Mouse (Mus musculus) lung, postnatal 4 days (tissue): ENCODE measurements around the gene Adamts18.

Experiments
- DNase-seq, 2 experiments: peaks; one replicate each; pipeline ENCODE4 v3.0.0; 2021

The Adamts18 gene

DNA sequence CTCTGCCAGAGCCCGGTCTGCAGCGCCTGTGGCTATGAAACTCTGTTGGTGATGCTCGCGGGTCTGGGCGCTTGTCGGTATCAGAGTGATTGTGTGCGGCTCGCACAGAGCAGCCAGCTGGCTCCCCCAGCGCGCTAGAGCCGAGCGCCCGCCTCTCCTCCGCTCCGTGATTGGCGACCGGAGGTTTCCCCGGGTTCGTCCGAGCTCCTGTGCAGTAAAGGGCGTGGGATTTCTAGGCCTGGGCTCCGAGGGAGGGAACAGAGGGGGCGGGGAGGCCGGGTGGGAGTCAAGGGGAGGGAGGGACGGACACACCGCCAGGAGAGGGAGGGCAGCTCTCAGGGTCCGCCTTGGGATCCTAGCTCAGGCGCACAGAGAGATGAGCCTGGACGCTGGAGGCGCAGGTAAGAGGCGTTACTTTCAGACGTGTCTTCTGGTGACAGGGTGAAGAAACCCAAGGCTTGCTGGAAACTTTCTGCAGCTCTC is at the start of gene Adamts18:
Adamts18 (minus strand) TSS at position 86 of the 483 bp plus-strand sequence.
- DNase-seq, result peak; percentile 9 to 31

- DNase-seq, result no peak
Observed at GRCm38 (mm10) chr8:113896446-113896845, 47.9 kb upstream of the Adamts18 start.

GRCm38 (mm10) chr8:113891376-113891775 is 42.8 kb upstream of the Adamts18 start:
- DNase-seq, result no peak

- DNase-seq, result no peak
Observed at GRCm38 (mm10) chr8:113886509-113886908, 38.0 kb upstream of the Adamts18 start.

DNA sequence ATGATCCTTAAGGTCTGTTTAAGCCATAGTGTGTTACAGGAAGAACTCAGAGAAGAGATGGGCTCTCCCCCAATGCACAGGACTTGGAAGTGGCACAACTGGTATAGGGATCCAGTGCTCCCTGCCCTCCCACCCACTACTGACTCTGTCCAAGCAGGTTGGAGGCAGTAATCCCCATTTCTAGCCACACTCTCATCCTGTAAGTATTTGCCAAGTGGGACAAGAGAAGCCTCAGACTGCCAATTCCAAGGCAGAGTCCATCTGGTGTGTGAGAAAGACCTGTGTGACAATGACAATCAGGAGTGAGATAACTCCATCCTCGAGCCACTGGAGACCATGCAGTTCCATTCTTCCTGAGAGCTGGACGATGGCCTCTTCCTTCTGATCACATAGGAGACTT is 36.6 kb upstream of the Adamts18 start:
- DNase-seq, result no peak

- DNase-seq, result no peak
Observed at GRCm38 (mm10) chr8:113883994-113884393, 35.5 kb upstream of the Adamts18 start.

- DNase-seq, result no peak
Observed at GRCm38 (mm10) chr8:113882558-113882957, 34.0 kb upstream of the Adamts18 start.

DNA sequence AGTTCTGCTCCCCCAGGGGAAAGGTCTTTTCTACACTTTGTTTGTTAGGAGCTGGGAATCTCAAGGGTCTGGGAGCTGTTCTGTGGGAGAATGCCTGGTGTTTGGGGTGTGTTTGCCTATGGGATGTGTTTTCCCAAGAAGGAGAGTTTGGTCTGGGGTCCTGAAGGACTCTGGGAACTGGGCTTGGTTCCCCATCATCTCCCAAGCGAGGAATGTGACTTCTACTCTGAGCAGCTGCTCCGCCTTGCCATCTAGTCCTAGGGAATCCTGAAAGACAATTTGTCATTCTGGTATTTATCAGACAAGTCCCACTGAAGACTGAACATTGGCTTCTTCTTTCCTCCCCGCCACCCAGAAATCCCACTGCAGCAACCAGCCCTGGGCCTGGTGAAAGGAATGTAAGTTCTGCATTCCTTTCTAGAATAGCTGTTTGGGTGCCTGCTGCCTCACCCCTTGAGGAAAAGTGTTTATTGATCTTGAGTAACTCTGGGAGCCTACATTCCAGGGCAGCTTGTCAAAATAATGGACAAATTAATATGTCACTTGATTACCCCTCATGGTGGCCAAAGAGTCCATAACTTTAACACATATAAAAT is 30.0 kb upstream of the Adamts18 start:
- no peak for DNase-seq

DNA sequence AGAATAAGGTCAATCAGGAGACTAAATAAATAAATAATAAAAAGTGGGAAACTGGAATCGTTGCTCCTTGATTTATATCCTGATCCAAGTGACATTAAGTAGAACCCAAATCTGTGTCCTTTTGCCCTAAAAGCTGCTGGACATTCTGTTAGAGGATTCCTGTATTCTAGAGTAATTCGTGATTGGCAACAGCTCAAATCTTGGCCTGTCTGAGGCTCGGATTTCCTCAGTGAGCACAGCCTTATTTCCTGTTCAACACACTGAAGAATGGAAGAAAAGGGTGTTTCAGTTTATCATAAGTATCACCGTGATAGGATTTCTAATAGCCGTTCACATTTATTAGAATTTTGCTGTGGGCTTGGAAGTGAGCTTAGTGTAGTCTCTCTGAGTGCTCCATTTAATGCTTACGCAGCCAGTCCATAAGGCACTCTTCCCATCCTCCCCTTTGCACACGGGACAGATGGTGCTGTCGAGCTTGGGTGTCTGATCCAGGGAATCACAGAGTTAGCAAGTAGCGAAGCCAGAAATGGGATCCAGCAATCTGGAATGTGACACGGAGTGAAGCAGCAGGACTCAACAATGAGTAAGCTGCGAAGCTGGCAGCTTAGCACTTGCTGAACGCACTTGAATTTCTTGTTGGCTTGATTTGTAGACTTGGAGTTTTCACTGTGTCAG is 25.0 kb upstream of the Adamts18 start:
- no peak for DNase-seq

DNA sequence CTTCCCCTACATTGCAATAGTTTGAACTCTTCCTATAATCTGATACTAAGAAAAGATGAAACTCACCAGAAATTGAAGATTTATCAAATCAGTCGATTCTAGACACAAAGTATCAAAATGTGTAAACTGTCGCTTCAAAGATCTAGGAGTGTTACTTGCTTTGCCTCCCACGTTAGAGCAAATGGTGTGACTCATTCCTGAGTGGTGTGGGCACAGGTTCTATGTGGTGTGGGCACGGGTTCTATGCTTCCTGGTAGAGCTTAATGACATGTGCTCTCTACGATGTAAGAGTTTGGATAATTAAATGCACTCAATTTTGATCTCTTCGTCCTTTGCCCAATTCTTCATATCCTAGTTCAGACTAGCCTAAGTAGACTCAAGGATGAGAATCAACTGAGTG is 23.9 kb upstream of the Adamts18 start:
- no peak for DNase-seq

- DNase-seq, result no peak
Observed at GRCm38 (mm10) chr8:113866530-113866929, 18.0 kb upstream of the Adamts18 start.

DNA sequence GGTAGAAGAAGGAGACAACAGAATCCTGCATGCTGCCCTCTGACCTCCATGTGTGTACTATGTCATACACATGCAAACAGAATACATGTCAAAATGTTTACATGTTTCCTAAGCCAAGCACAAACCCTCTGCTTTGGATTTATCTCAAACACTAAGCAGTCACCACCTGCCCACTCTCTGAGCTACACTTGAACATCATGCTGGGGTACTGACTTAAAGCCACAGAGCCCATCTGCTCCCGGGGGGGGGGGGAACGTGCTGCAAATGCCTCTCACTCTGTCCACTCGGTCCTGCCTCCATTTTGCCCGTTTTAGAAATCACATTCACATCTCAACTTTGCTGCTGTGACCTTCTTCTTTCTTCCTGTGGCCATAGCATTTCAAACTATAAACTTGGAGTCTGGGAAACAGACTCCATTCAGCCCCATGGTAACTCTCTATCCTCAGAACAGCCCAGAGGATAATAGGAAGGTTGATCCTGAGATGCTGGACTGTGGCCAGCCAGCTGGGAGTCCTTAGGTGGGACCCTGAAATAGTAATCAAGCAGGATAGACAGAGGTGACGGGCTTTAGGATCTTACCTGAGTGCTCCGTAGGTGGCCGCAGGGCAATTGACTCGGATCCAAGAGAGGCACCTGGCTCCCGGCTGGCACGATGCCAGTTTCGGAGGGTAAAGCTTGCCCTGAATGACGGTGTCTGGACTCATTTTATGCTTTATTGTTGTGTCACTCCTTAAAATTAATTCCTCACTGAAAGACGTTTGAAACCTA is 17.0 kb upstream of the Adamts18 start:
- peak in 1 of 2 experiments; percentile 29 for DNase-seq

- no peak for DNase-seq
Observed at GRCm38 (mm10) chr8:113859890-113860683, 11.5 kb upstream of the Adamts18 start.

- DNase-seq, result no peak
Observed at GRCm38 (mm10) chr8:113858801-113859200, 10.3 kb upstream of the Adamts18 start.

DNA sequence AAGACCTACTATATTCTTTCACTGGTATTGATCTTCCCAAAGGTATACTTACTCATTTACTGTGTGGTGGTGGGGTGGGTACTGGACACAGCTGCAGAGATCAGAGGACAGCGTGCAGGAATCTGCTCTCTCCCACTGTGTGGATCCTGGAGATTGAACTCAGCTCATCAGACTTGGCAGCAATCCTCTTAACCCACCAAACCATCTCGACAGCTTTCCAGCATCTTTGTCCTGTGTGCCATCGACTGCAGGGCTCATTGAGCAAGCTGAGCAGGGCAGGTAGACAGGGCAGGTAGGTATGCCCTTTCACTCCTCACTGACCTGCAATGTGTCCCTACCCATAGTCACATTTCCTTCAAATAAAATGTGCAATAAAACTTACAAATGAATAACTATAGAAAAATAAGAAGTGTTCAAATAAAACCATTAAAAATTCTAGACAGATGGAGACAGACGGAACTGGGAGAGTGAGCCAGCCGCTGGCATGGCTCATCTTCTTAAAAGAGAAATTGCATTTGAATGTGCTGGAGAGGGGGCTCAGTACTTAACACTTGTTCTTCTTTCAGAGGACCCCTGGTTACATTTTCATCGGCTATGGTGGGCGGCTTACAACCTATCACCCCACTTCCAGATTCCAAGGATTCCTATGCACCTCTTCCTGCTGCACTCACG is 6.2 kb upstream of the Adamts18 start:
- DNase-seq, result no peak

GRCm38 (mm10) chr8:113853714-113854113 is 5.2 kb upstream of the Adamts18 start:
- no peak for DNase-seq

GRCm38 (mm10) chr8:113851655-113852054 is 3.1 kb upstream of the Adamts18 start:
- DNase-seq, result no peak

- no peak for DNase-seq
Observed at GRCm38 (mm10) chr8:113848081-113848652, 371 bp downstream of the Adamts18 start.

DNA sequence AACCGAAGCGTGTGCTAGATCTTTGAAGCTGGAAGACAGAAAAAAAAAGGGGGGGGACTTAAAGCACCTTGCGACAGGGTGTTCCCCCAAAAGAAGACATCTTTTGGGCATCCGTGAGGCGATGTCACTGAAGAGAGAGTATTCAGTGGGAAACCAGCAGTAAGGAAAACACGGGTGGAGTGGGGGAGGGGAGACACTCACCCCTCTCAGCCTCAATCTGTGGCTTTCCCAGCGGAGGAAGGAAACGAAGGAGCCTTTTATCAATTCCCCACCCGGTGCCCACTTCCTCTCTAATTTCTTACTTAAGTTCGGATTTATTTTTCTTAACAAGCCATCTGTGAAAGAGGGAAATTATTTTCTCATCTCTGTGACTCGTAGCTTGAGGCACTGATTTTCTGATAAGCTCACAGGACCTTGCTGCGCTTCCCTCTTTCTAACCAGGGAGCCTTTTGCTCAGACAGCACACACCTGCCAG is 895 bp downstream of the Adamts18 start:
- no peak for DNase-seq

GRCm38 (mm10) chr8:113846669-113847068 is 1.9 kb downstream of the Adamts18 start:
- DNase-seq, result no peak

GRCm38 (mm10) chr8:113844801-113845301 is 3.7 kb downstream of the Adamts18 start:
- DNase-seq, result no peak

- peak in 1 of 2 experiments; percentile 29 for DNase-seq
Observed at GRCm38 (mm10) chr8:113838211-113838610, 10.3 kb downstream of the Adamts18 start.
